Mouse (Mus musculus): Measurements from ENCODE around the gene Nmnat3. TPM values are rescaled to one million over a fixed set of nuclear protein-coding genes. Genes with fewer than 3 reads are reported as not detected.
A peak's percentile ranks its signal among the peaks of the same experiment; 100 is the strongest.

Gene Nmnat3
- polyA plus RNA-seq, 1 experiment from 2014 or later = 7.7 TPM

- no peaks in the 10 kb centered on the region for H3K9me3 ChIP-seq (ENCODE audit: control insufficient read depth, low read length)
- H3K9ac ChIP-seq (ENCODE audit: low read length) = no peak overlapping the region
- H3K27ac ChIP-seq (replicated peaks) = no peak overlapping the region
- H3K27me3 ChIP-seq (ENCODE audit: control insufficient read depth, insufficient read depth, low read length) = no peaks in the 10 kb centered on the region
- WGBS = 56% methylated on average over 4 of the region's 4 CpGs
- H3K4me2 ChIP-seq (replicated peaks; ENCODE audit: low read depth) = no peak overlapping the region
- no peaks in the 10 kb centered on the region; the same call in 1 of the 2 replicates for H3K4me1 ChIP-seq (replicated peaks; ENCODE audit: control insufficient read depth, insufficient read depth)
- no peak overlapping the region for H3K4me3 ChIP-seq (ENCODE audit: low read depth, low read length)
- ATAC-seq (ENCODE audit: low FRiP score, low TSS enrichment) (no peak), DNase-seq (ENCODE audit: low spot score) (no peak)
- TF ChIP-seq CTCF (IDR thresholded peaks at IDR 0.05; ENCODE audit: low read depth) (no peak), EP300 (optimal IDR thresholded peaks at IDR 0.05) (no peak)
- no peaks in the 10 kb centered on the region for H3K36me3 ChIP-seq (ENCODE audit: control insufficient read depth, insufficient read depth, low read length)
Observed at GRCm38 (mm10) chr9:98340427-98340826, 53.2 kb downstream of the Nmnat3 start.

GRCm38 (mm10) chr9:98345840-98346239, 58.6 kb downstream of the Nmnat3 start:
- 86% methylated on average over 1 of the region's 1 CpGs for WGBS
- Histone ChIP-seq H3K36me3 (ENCODE audit: control insufficient read depth, insufficient read depth, low read length) (no peaks in the 10 kb centered on the region), H3K27me3 (ENCODE audit: control insufficient read depth, insufficient read depth, low read length) (no peaks in the 10 kb centered on the region), H3K4me1 (replicated peaks; ENCODE audit: control insufficient read depth, insufficient read depth) (no peaks in the 10 kb centered on the region), H3K4me3 (ENCODE audit: low read depth, low read length) (no peak overlapping the region), H3K9ac (ENCODE audit: low read length) (no peak overlapping the region), H3K4me2 (replicated peaks; ENCODE audit: low read depth) (no peak overlapping the region), H3K27ac (replicated peaks) (no peak overlapping the region), H3K9me3 (ENCODE audit: control insufficient read depth, low read length) (no peaks in the 10 kb centered on the region)
- TF ChIP-seq CTCF (IDR thresholded peaks at IDR 0.05; ENCODE audit: low read depth) = no peak
- TF ChIP-seq EP300 (optimal IDR thresholded peaks at IDR 0.05) = no peak
- ATAC-seq (ENCODE audit: low FRiP score, low TSS enrichment) (no peak), DNase-seq (ENCODE audit: low spot score) (no peak)

GRCm38 (mm10) chr9:98346240-98346639, 59.0 kb downstream of the Nmnat3 start:
- Histone ChIP-seq H3K4me3 (ENCODE audit: low read depth, low read length) (no peak overlapping the region), H3K9me3 (ENCODE audit: control insufficient read depth, low read length) (no peaks in the 10 kb centered on the region), H3K4me2 (replicated peaks; ENCODE audit: low read depth) (no peak overlapping the region), H3K36me3 (ENCODE audit: control insufficient read depth, insufficient read depth, low read length) (no peaks in the 10 kb centered on the region), H3K27ac (replicated peaks) (no peak overlapping the region), H3K27me3 (ENCODE audit: control insufficient read depth, insufficient read depth, low read length) (no peaks in the 10 kb centered on the region), H3K4me1 (replicated peaks; ENCODE audit: control insufficient read depth, insufficient read depth) (no peaks in the 10 kb centered on the region), H3K9ac (ENCODE audit: low read length) (no peak overlapping the region)
- no peak for ATAC-seq (ENCODE audit: low FRiP score, low TSS enrichment)
- no peak for TF ChIP-seq EP300 (optimal IDR thresholded peaks at IDR 0.05)
- no peak for TF ChIP-seq CTCF (IDR thresholded peaks at IDR 0.05; ENCODE audit: low read depth)
- WGBS = 82% methylated on average over 4 of the region's 4 CpGs
- no peak for DNase-seq (ENCODE audit: low spot score)

GRCm38 (mm10) chr9:98347021-98347420, 59.8 kb downstream of the Nmnat3 start:
- no peak for TF ChIP-seq CTCF (IDR thresholded peaks at IDR 0.05; ENCODE audit: low read depth)
- no peak for TF ChIP-seq EP300 (optimal IDR thresholded peaks at IDR 0.05)
- H3K4me1 ChIP-seq (replicated peaks; ENCODE audit: control insufficient read depth, insufficient read depth) = no peaks in the 10 kb centered on the region
- H3K4me2 ChIP-seq (replicated peaks; ENCODE audit: low read depth) = no peak overlapping the region
- H3K27ac ChIP-seq (replicated peaks) = no peak overlapping the region
- H3K36me3 ChIP-seq (ENCODE audit: control insufficient read depth, insufficient read depth, low read length) = no peaks in the 10 kb centered on the region
- no peak overlapping the region for H3K4me3 ChIP-seq (ENCODE audit: low read depth, low read length)
- no peak for DNase-seq (ENCODE audit: low spot score)
- no peaks in the 10 kb centered on the region for H3K9me3 ChIP-seq (ENCODE audit: control insufficient read depth, low read length)
- no peak for ATAC-seq (ENCODE audit: low FRiP score, low TSS enrichment)
- H3K27me3 ChIP-seq (ENCODE audit: control insufficient read depth, insufficient read depth, low read length) = no peaks in the 10 kb centered on the region
- WGBS = 65% methylated on average over 3 of the region's 3 CpGs
- no peak overlapping the region for H3K9ac ChIP-seq (ENCODE audit: low read length)

GRCm38 (mm10) chr9:98350318-98351144, 63.3 kb downstream of the Nmnat3 start:
- Histone ChIP-seq H3K27ac (replicated peaks) (no peak overlapping the region), H3K27me3 (ENCODE audit: control insufficient read depth, insufficient read depth, low read length) (no peaks in the 10 kb centered on the region), H3K4me1 (replicated peaks; ENCODE audit: control insufficient read depth, insufficient read depth) (no peaks in the 10 kb centered on the region), H3K36me3 (ENCODE audit: control insufficient read depth, insufficient read depth, low read length) (no peaks in the 10 kb centered on the region), H3K4me2 (replicated peaks; ENCODE audit: low read depth) (no peak overlapping the region), H3K4me3 (ENCODE audit: low read depth, low read length) (no peak overlapping the region), H3K9ac (ENCODE audit: low read length) (no peak overlapping the region), H3K9me3 (ENCODE audit: control insufficient read depth, low read length) (no peaks in the 10 kb centered on the region)
- TF ChIP-seq CTCF (IDR thresholded peaks at IDR 0.05; ENCODE audit: low read depth) (no peak), EP300 (optimal IDR thresholded peaks at IDR 0.05) (no peak)
- no peak for DNase-seq (ENCODE audit: low spot score)
- WGBS = 29% methylated on average over 4 of the region's 4 CpGs
- no peak; the same call in 1 of the 2 replicates for ATAC-seq (ENCODE audit: low FRiP score, low TSS enrichment)

GRCm38 (mm10) chr9:98352332-98352731, 65.1 kb downstream of the Nmnat3 start:
- Histone ChIP-seq H3K27ac (replicated peaks) (no peak overlapping the region), H3K4me2 (replicated peaks; ENCODE audit: low read depth) (no peak overlapping the region), H3K4me1 (replicated peaks; ENCODE audit: control insufficient read depth, insufficient read depth) (no peaks in the 10 kb centered on the region), H3K9ac (ENCODE audit: low read length) (no peak overlapping the region), H3K27me3 (ENCODE audit: control insufficient read depth, insufficient read depth, low read length) (no peaks in the 10 kb centered on the region), H3K4me3 (ENCODE audit: low read depth, low read length) (no peak overlapping the region), H3K9me3 (ENCODE audit: control insufficient read depth, low read length) (no peaks in the 10 kb centered on the region), H3K36me3 (ENCODE audit: control insufficient read depth, insufficient read depth, low read length) (no peaks in the 10 kb centered on the region)
- no peak for ATAC-seq (ENCODE audit: low FRiP score, low TSS enrichment)
- peak; percentile 17 for DNase-seq (ENCODE audit: low spot score)
- WGBS = 58% methylated on average over 6 of the region's 6 CpGs
- TF ChIP-seq EP300 (optimal IDR thresholded peaks at IDR 0.05) = no peak

All from stomach, postnatal 0 days (tissue).